Comparison of ENCODE assay signal across 16 mouse cellular contexts in the genomic region with DNA sequence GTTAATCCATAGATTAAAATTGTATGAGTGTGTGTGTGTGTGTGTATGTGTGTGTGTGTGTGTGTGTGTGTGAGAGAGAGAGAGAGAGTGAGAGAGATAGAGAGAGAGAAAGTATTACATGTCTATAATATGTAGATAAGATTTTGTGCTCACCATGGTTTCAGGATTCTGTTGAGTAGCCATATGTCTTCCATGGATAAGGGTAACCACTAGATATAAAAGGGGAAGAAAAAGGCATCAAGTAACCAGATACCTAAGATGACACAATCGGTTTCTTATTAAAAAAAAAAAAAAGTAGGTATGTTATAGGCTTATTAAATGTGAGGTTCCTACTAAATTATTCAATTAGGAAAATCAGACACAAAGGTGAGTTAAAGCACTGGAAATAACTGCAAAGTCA.
"Had no signal": no experiment of that assay in that cellular context is flagged by ENCODE, and none has a peak within 500 bp of the region (broad histone marks: within the 10 kb centered on the region; RNA-seq: fewer than 3 reads in every experiment).

No protein-coding gene starts in this region.

- ATAC-seq: hindbrain, embryonic 16.5 days; inflammation-experienced regulatory T-cells, adult 6 months; intestine, embryonic 15.5 days; intestine, postnatal 0 days; liver, embryonic 12.5 days had no signal

- DNase-seq: gastrocnemius, postnatal 14 days; gastrocnemius, postnatal 36 days; heart, adult 11 months; heart, adult 2 months; heart, postnatal 10 days; heart, postnatal 4 days; kidney, adult 18-20 months; kidney, adult 8-10 months; kidney, postnatal 10 days; kidney, postnatal 25 days; kidney, postnatal 4 days had no signal
